Mouse (Mus musculus) neural tube, embryonic 14.5 days (tissue): ENCODE measurements around the gene Eif4e1b. TPM values are rescaled to one million over a fixed set of nuclear protein-coding genes. Genes with fewer than 3 reads are reported as not detected.

Source experiments
- ATAC-seq: fragments of 200-750 bp; cut with Nextera tagmentation; 2 replicates; pipeline ENCODE4 v1.8.0; 2017; ENCODE audit warnings: low read depth, mild to moderate bottlenecking, moderate TSS enrichment, moderate library complexity
- H3K27ac ChIP-seq: fragments of 300-500 bp; sonication (generic); 2 replicates; pipeline ENCODE4 v1.5.1; 2014; ENCODE audit warnings: low read depth, mild to moderate bottlenecking, control low read depth, low read length, moderate library complexity, mixed read lengths
- H3K27me3 ChIP-seq: fragments of 300-500 bp; sonication (generic); 2 replicates; pipeline ENCODE4 v1.6.1; 2014; ENCODE audit warnings: low read length; ENCODE audit not compliant: control insufficient read depth, insufficient read depth
- H3K36me3 ChIP-seq: fragments of 300-500 bp; sonication (generic); 2 replicates; pipeline ENCODE4 v1.6.1; 2014; ENCODE audit warnings: low read length, mixed read lengths; ENCODE audit not compliant: control insufficient read depth, insufficient read depth
- H3K4me1 ChIP-seq: fragments of 300-500 bp; sonication (generic); 2 replicates; pipeline ENCODE4 v1.6.1; 2014; ENCODE audit warnings: low read length; ENCODE audit not compliant: control insufficient read depth, insufficient read depth
- H3K4me2 ChIP-seq: fragments of 300-500 bp; sonication (generic); 2 replicates; pipeline ENCODE4 v1.6.1; 2014; ENCODE audit warnings: mild to moderate bottlenecking, low read depth, low read length, control low read depth
- H3K4me3 ChIP-seq: fragments of 300-500 bp; sonication (generic); 2 replicates; pipeline ENCODE4 v1.5.1; 2014; ENCODE audit warnings: low read depth, low read length, control low read depth, mixed read lengths
- H3K9ac ChIP-seq: fragments of 300-500 bp; sonication (generic); replicated peaks from 2 replicates; pipeline ENCODE4 v1.6.1; 2014; ENCODE audit warnings: low read depth, mild to moderate bottlenecking, control low read depth, low read length, mixed read lengths
- H3K9me3 ChIP-seq: fragments of 300-500 bp; sonication (generic); 2 replicates; pipeline ENCODE4 v1.6.1; 2016; ENCODE audit warnings: low read length; ENCODE audit not compliant: control insufficient read depth
- WGBS: fragments of 180-500 bp; shearing (Covaris S2); extraction: QIAGEN DNeasy Blood & Tissue Kit; methylation state at CpG from one replicate; pipeline ENCODE4 v1.1.7; 2014; 5-methylcytosine and 5-hydroxymethylcytosine counted together
- polyA plus RNA-seq: library from polyadenylated mRNA; unstranded; fragments of >200 nt; fragmentation: Nextera tagmentation; extraction: Ambion mirVana; gene quantifications from 2 replicates; pipeline ENCODE4 v1.2.1, GENCODE M21; 2014

Eif4e1b gene
- not detected in 2 replicates for polyA plus RNA-seq

- no peaks in the 10 kb centered on the region for H3K36me3 ChIP-seq
- 90% methylated on average over 4 of the region's 4 CpGs for WGBS
- H3K9me3 ChIP-seq: no peaks in the 10 kb centered on the region
- ATAC-seq: no peak
- no peak within 1 kb of the TSS for H3K4me3 ChIP-seq
- no peaks in the 10 kb centered on the region for H3K27me3 ChIP-seq
- no peaks in the 10 kb centered on the region for H3K4me1 ChIP-seq
- H3K9ac ChIP-seq: no peak within 1 kb of the TSS
- no peak within 1 kb of the TSS for H3K4me2 ChIP-seq
- H3K27ac ChIP-seq: no peak within 1 kb of the TSS
These were observed at the start of gene Eif4e1b for GRCm38 (mm10) chr13:54783698-54784097. TSS of gene Eif4e1b (plus strand) at chr13:54783998.

- no peaks in the 10 kb centered on the region for H3K9me3 ChIP-seq
- H3K4me3 ChIP-seq: no peak overlapping the region
- no peak overlapping the region for H3K9ac ChIP-seq
- H3K4me2 ChIP-seq: no peak overlapping the region
- WGBS: 34% methylated on average over 3 of the region's 3 CpGs
- ATAC-seq: no peak
- H3K36me3 ChIP-seq: peaks cover 40% of the 10 kb centered on the region
- peaks cover 11% of the 10 kb centered on the region for H3K27me3 ChIP-seq
- no peak overlapping the region for H3K27ac ChIP-seq
- peaks cover 6% of the 10 kb centered on the region; the same call in 1 of the 2 replicates for H3K4me1 ChIP-seq
These were observed 46.9 kb upstream of the Eif4e1b start for GRCm38 (mm10) chr13:54736931-54737330.

- peaks cover 40% of the 10 kb centered on the region for H3K36me3 ChIP-seq
- no peak overlapping the region for H3K27ac ChIP-seq
- 2% methylated on average over 71 of the region's 87 CpGs for WGBS
- peaks cover 11% of the 10 kb centered on the region for H3K27me3 ChIP-seq
- peaks cover 6% of the 10 kb centered on the region; the same call in 1 of the 2 replicates for H3K4me1 ChIP-seq
- H3K4me2 ChIP-seq: peak overlapping the region; percentile 39
- H3K9me3 ChIP-seq: no peaks in the 10 kb centered on the region
- peak; percentile 52; the same call in 1 of the 2 replicates for ATAC-seq
- peak overlapping the region; percentile 5; the same call in 1 of the 2 replicates for H3K4me3 ChIP-seq
- H3K9ac ChIP-seq: no peak overlapping the region
These were observed 46.1 kb upstream of the Eif4e1b start for GRCm38 (mm10) chr13:54737488-54738212.

GRCm38 (mm10) chr13:54738213-54738601 lies 45.6 kb upstream of the Eif4e1b start:
- Histone ChIP-seq H3K27ac (no peak overlapping the region), H3K9me3 (no peaks in the 10 kb centered on the region), H3K4me3 (peak overlapping the region; percentile 5; the same call in 1 of the 2 replicates), H3K4me2 (peak overlapping the region; percentile 39), H3K9ac (no peak overlapping the region), H3K36me3 (peaks cover 40% of the 10 kb centered on the region), H3K27me3 (peaks cover 11% of the 10 kb centered on the region), H3K4me1 (peaks cover 6% of the 10 kb centered on the region; the same call in 1 of the 2 replicates)
- no peak for ATAC-seq
- 6% methylated on average over 33 of the region's 34 CpGs for WGBS

- no peaks in the 10 kb centered on the region for H3K9me3 ChIP-seq
- no peak overlapping the region for H3K4me3 ChIP-seq
- H3K36me3 ChIP-seq: no peaks in the 10 kb centered on the region
- no peak overlapping the region for H3K9ac ChIP-seq
- H3K4me1 ChIP-seq: peaks cover 30% of the 10 kb centered on the region
- H3K4me2 ChIP-seq: peak overlapping the region; percentile 14; the same call in 1 of the 2 replicates
- ATAC-seq: no peak
- H3K27ac ChIP-seq: no peak overlapping the region
- 44% methylated on average over 6 of the region's 6 CpGs for WGBS
- no peaks in the 10 kb centered on the region for H3K27me3 ChIP-seq
These were observed 37.7 kb upstream of the Eif4e1b start for GRCm38 (mm10) chr13:54746110-54746509.

- no peaks in the 10 kb centered on the region for H3K27me3 ChIP-seq
- H3K27ac ChIP-seq: no peak overlapping the region
- H3K4me2 ChIP-seq: peak overlapping the region; percentile 75
- H3K4me3 ChIP-seq: no peak overlapping the region
- ATAC-seq: no peak
- H3K9me3 ChIP-seq: no peaks in the 10 kb centered on the region
- peaks cover 30% of the 10 kb centered on the region for H3K4me1 ChIP-seq
- no peaks in the 10 kb centered on the region for H3K36me3 ChIP-seq
- H3K9ac ChIP-seq: no peak overlapping the region
- WGBS: 37% methylated on average over 10 of the region's 10 CpGs
These were observed 36.9 kb upstream of the Eif4e1b start for GRCm38 (mm10) chr13:54746896-54747295.

- Histone ChIP-seq H3K27ac (no peak overlapping the region; the same call in 1 of the 2 replicates), H3K9me3 (no peaks in the 10 kb centered on the region), H3K4me1 (peaks cover 30% of the 10 kb centered on the region), H3K4me2 (peak overlapping the region; percentile 75), H3K4me3 (peak overlapping the region; percentile 62), H3K27me3 (no peaks in the 10 kb centered on the region), H3K9ac (peak overlapping the region; percentile 90), H3K36me3 (no peaks in the 10 kb centered on the region)
- WGBS: 83% methylated on average over 8 of the region's 8 CpGs
- no peak for ATAC-seq
These were observed 35.6 kb upstream of the Eif4e1b start for GRCm38 (mm10) chr13:54748190-54748589.

GRCm38 (mm10) chr13:54748721-54749060 lies 35.1 kb upstream of the Eif4e1b start:
- peak overlapping the region; percentile 90 for H3K9ac ChIP-seq
- ATAC-seq: peak; percentile 29
- H3K9me3 ChIP-seq: no peaks in the 10 kb centered on the region
- H3K4me1 ChIP-seq: peaks cover 30% of the 10 kb centered on the region
- no peaks in the 10 kb centered on the region for H3K27me3 ChIP-seq
- H3K4me3 ChIP-seq: peak overlapping the region; percentile 62
- H3K27ac ChIP-seq: peak overlapping the region; percentile 92
- 34% methylated on average over 10 of the region's 10 CpGs for WGBS
- no peaks in the 10 kb centered on the region for H3K36me3 ChIP-seq
- peak overlapping the region; percentile 75 for H3K4me2 ChIP-seq

- H3K27me3 ChIP-seq: no peaks in the 10 kb centered on the region
- peak overlapping the region; percentile 62 for H3K4me3 ChIP-seq
- peak overlapping the region; percentile 90 for H3K9ac ChIP-seq
- 2% methylated on average over 46 of the region's 100 CpGs for whole genome bisulfite sequencing
- no peaks in the 10 kb centered on the region for H3K9me3 ChIP-seq
- H3K4me1 ChIP-seq: peaks cover 34% of the 10 kb centered on the region
- no peaks in the 10 kb centered on the region for H3K36me3 ChIP-seq
- peak overlapping the region; percentile 75 for H3K4me2 ChIP-seq
- peak; percentile 87 for ATAC-seq
- peak overlapping the region; percentile 92 for H3K27ac ChIP-seq
These were observed 34.5 kb upstream of the Eif4e1b start for GRCm38 (mm10) chr13:54749061-54749863.
